Mouse (Mus musculus) lung, postnatal 14 days (tissue): ENCODE measurements around the gene Ano10.
"Not testable (repeated sequence)": the region's sequence is repeated elsewhere in the genome, so short reads cannot be mapped to it uniquely, and the experiment has no call there.

Experiments used
- DNase-seq: peaks from one replicate; pipeline ENCODE4 v3.0.0; 2021

Gene Ano10

GRCm38 (mm10) chr9:122195042-122195682 is 99.1 kb downstream of the Ano10 start:
- DNase-seq: peak; percentile 73

- DNase-seq: no peak
Measured at GRCm38 (mm10) chr9:122193823-122194222, 100.4 kb downstream of the Ano10 start.

- DNase-seq: no peak
Measured at GRCm38 (mm10) chr9:122193361-122193760, 100.9 kb downstream of the Ano10 start.

GRCm38 (mm10) chr9:122188724-122189123 is 105.5 kb downstream of the Ano10 start:
- no peak for DNase-seq

- DNase-seq: no peak
Measured at GRCm38 (mm10) chr9:122187451-122187921, 106.7 kb downstream of the Ano10 start.

GRCm38 (mm10) chr9:122186643-122187226 is 107.5 kb downstream of the Ano10 start:
- DNase-seq: no peak

- no peak for DNase-seq
Measured at GRCm38 (mm10) chr9:122185953-122186352, 108.3 kb downstream of the Ano10 start.

GRCm38 (mm10) chr9:122185061-122185460 is 109.2 kb downstream of the Ano10 start:
- peak; percentile 91 for DNase-seq

- no peak for DNase-seq
Measured at GRCm38 (mm10) chr9:122184329-122184728, 109.9 kb downstream of the Ano10 start.

GRCm38 (mm10) chr9:122183074-122183473 is 111.1 kb downstream of the Ano10 start:
- DNase-seq: no peak

- DNase-seq: no peak
Measured at GRCm38 (mm10) chr9:122180105-122180504, 114.1 kb downstream of the Ano10 start.

- no peak for DNase-seq
Measured at GRCm38 (mm10) chr9:122178427-122178826, 115.8 kb downstream of the Ano10 start.

- DNase-seq: no peak
Measured at GRCm38 (mm10) chr9:122177256-122178220, 116.7 kb downstream of the Ano10 start.

GRCm38 (mm10) chr9:122174723-122175122 is 119.5 kb downstream of the Ano10 start:
- no peak for DNase-seq

GRCm38 (mm10) chr9:122173405-122174233 is 120.6 kb downstream of the Ano10 start:
- no peak for DNase-seq

GRCm38 (mm10) chr9:122172612-122173186 is 121.5 kb downstream of the Ano10 start:
- no peak for DNase-seq

GRCm38 (mm10) chr9:122169901-122170300 is 124.3 kb downstream of the Ano10 start:
- no peak for DNase-seq

GRCm38 (mm10) chr9:122167719-122168118 is 126.5 kb downstream of the Ano10 start:
- not testable (repeated sequence) for DNase-seq

- DNase-seq: no peak
Measured at GRCm38 (mm10) chr9:122164535-122164934, 129.7 kb downstream of the Ano10 start.

- DNase-seq: no peak
Measured at GRCm38 (mm10) chr9:122157079-122157441, 137.2 kb downstream of the Ano10 start.

- DNase-seq: no peak
Measured at GRCm38 (mm10) chr9:122156389-122157078, 137.7 kb downstream of the Ano10 start.

GRCm38 (mm10) chr9:122155193-122155592 is 139.0 kb downstream of the Ano10 start:
- DNase-seq: no peak
